Mouse (Mus musculus) midbrain, embryonic 12.5 days (tissue): ENCODE data around the gene Ajm1. TPM values are rescaled to one million over a fixed set of nuclear protein-coding genes. Genes with fewer than 3 reads are reported as not detected.

Source experiments
- ATAC-seq: fragments of 200-750 bp; cut with Nextera tagmentation; 2 replicates; pipeline ENCODE4 v1.8.0; 2017; ENCODE audit warnings: low read depth, moderate TSS enrichment, moderate library complexity; ENCODE audit not compliant: low FRiP score
- H3K27ac ChIP-seq: fragments of 300-500 bp; sonication (generic); replicated peaks from 2 replicates; pipeline ENCODE4 v1.5.1; 2016; ENCODE audit warnings: mild to moderate bottlenecking
- H3K27me3 ChIP-seq: fragments of 300-500 bp; sonication (generic); 2 replicates; pipeline ENCODE4 v1.6.1; 2016; ENCODE audit warnings: mild to moderate bottlenecking
- H3K36me3 ChIP-seq: fragments of 300-500 bp; sonication (generic); 2 replicates; pipeline ENCODE4 v1.6.1; 2016
- H3K4me1 ChIP-seq: fragments of 300-500 bp; sonication (generic); 2 replicates; pipeline ENCODE4 v1.6.1; 2016
- H3K4me2 ChIP-seq: fragments of 300-500 bp; sonication (generic); replicated peaks from 2 replicates; pipeline ENCODE4 v1.6.1; 2016; ENCODE audit warnings: mild to moderate bottlenecking, moderate library complexity
- H3K4me3 ChIP-seq: fragments of 300-500 bp; sonication (generic); 2 replicates; pipeline ENCODE4 v1.5.1; 2016; ENCODE audit warnings: mild to moderate bottlenecking
- H3K9ac ChIP-seq: fragments of 300-500 bp; sonication (generic); replicated peaks from 2 replicates; pipeline ENCODE4 v1.6.1; 2016; ENCODE audit warnings: mild to moderate bottlenecking, moderate library complexity
- H3K9me3 ChIP-seq: fragments of 300-500 bp; sonication (generic); 2 replicates; pipeline ENCODE4 v1.6.1; 2016; ENCODE audit warnings: mild to moderate bottlenecking
- WGBS: fragments of 180-500 bp; shearing (Covaris S2); methylation state at CpG from one replicate; pipeline ENCODE4 v1.1.7; 2016; 5-methylcytosine and 5-hydroxymethylcytosine counted together
- polyA plus RNA-seq: library from polyadenylated mRNA; unstranded; fragments of >200 nt; fragmentation: Nextera tagmentation; extraction: Ambion mirVana; gene quantifications from 2 replicates; pipeline ENCODE4 v1.2.1, GENCODE M21; 2016

Gene Ajm1
- polyA plus RNA-seq, 1 experiment from 2014 or later: 1.8 TPM

GRCm38 (mm10) chr2:25582466-25583119 lies 1.0 kb upstream of the Ajm1 start:
- 60% methylated on average over 12 of the region's 12 CpGs for WGBS
- H3K27ac ChIP-seq: no peak overlapping the region
- no peak overlapping the region; the same call in 1 of the 2 replicates for H3K4me2 ChIP-seq
- peaks cover 39% of the 10 kb centered on the region for H3K27me3 ChIP-seq
- H3K4me3 ChIP-seq: no peak overlapping the region
- peaks cover 45% of the 10 kb centered on the region for H3K36me3 ChIP-seq
- H3K9ac ChIP-seq: no peak overlapping the region
- H3K4me1 ChIP-seq: peaks cover 37% of the 10 kb centered on the region
- no peaks in the 10 kb centered on the region for H3K9me3 ChIP-seq
- ATAC-seq: no peak

- Histone ChIP-seq H3K36me3 (peaks cover 38% of the 10 kb centered on the region), H3K4me2 (peak overlapping the region; percentile 68), H3K4me1 (peaks cover 42% of the 10 kb centered on the region), H3K27ac (no peak overlapping the region), H3K9ac (no peak overlapping the region), H3K27me3 (peaks cover 46% of the 10 kb centered on the region), H3K9me3 (no peaks in the 10 kb centered on the region), H3K4me3 (no peak overlapping the region; the same call in 1 of the 2 replicates)
- no peak for ATAC-seq
- 27% methylated on average over 6 of the region's 6 CpGs for WGBS
Measured at GRCm38 (mm10) chr2:25581901-25582301, 344 bp upstream of the Ajm1 start.

GRCm38 (mm10) chr2:25580621-25581101 lies 896 bp downstream of the Ajm1 start:
- Histone ChIP-seq H3K4me2 (peak overlapping the region; percentile 68), H3K27me3 (peaks cover 58% of the 10 kb centered on the region), H3K27ac (no peak overlapping the region), H3K9ac (no peak overlapping the region), H3K9me3 (no peaks in the 10 kb centered on the region), H3K36me3 (peaks cover 28% of the 10 kb centered on the region), H3K4me1 (peaks cover 47% of the 10 kb centered on the region), H3K4me3 (0 out of 2 replicates have a peak overlapping the region, but pooled peaks have one; percentile 41)
- no peak for ATAC-seq
- 44% methylated on average over 6 of the region's 6 CpGs for WGBS

- H3K36me3 ChIP-seq: peaks cover 21% of the 10 kb centered on the region
- no peak for ATAC-seq
- no peaks in the 10 kb centered on the region for H3K9me3 ChIP-seq
- peaks cover 53% of the 10 kb centered on the region for H3K4me1 ChIP-seq
- H3K4me3 ChIP-seq: peak overlapping the region; percentile 21
- peak overlapping the region; percentile 25 for H3K4me2 ChIP-seq
- no peak overlapping the region for H3K27ac ChIP-seq
- H3K27me3 ChIP-seq: peaks cover 59% of the 10 kb centered on the region
- 8% methylated on average over 27 of the region's 27 CpGs for WGBS
- no peak overlapping the region for H3K9ac ChIP-seq
Measured at GRCm38 (mm10) chr2:25579737-25580460, 1.7 kb downstream of the Ajm1 start.

GRCm38 (mm10) chr2:25578796-25579736 lies 2.5 kb downstream of the Ajm1 start:
- Histone ChIP-seq H3K9ac (no peak overlapping the region), H3K9me3 (no peaks in the 10 kb centered on the region), H3K4me1 (peaks cover 54% of the 10 kb centered on the region), H3K27me3 (peaks cover 59% of the 10 kb centered on the region), H3K4me3 (peak overlapping the region; percentile 21), H3K4me2 (peak overlapping the region; percentile 47), H3K27ac (no peak overlapping the region), H3K36me3 (peaks cover 12% of the 10 kb centered on the region)
- ATAC-seq: no peak
- 6% methylated on average over 77 of the region's 77 CpGs for WGBS

GRCm38 (mm10) chr2:25577951-25578795 lies 3.4 kb downstream of the Ajm1 start:
- WGBS: 5% methylated on average over 73 of the region's 75 CpGs
- no peaks in the 10 kb centered on the region for H3K9me3 ChIP-seq
- H3K27ac ChIP-seq: no peak overlapping the region
- H3K9ac ChIP-seq: no peak overlapping the region
- peaks cover 3% of the 10 kb centered on the region for H3K36me3 ChIP-seq
- peaks cover 63% of the 10 kb centered on the region for H3K4me1 ChIP-seq
- ATAC-seq: no peak
- H3K4me2 ChIP-seq: peak overlapping the region; percentile 47
- peak overlapping the region; percentile 23 for H3K4me3 ChIP-seq
- H3K27me3 ChIP-seq: peaks cover 59% of the 10 kb centered on the region

- Histone ChIP-seq H3K4me1 (peaks cover 60% of the 10 kb centered on the region), H3K27ac (no peak overlapping the region), H3K27me3 (peaks cover 59% of the 10 kb centered on the region), H3K9ac (no peak overlapping the region), H3K36me3 (peaks cover 8% of the 10 kb centered on the region; the same call in 1 of the 2 replicates), H3K9me3 (no peaks in the 10 kb centered on the region), H3K4me2 (peak overlapping the region; percentile 47), H3K4me3 (peak overlapping the region; percentile 23)
- 14% methylated on average over 92 of the region's 92 CpGs for WGBS
- ATAC-seq: no peak
Measured at GRCm38 (mm10) chr2:25576965-25577891, 4.3 kb downstream of the Ajm1 start.

- H3K36me3 ChIP-seq: peaks cover 16% of the 10 kb centered on the region
- no peak for ATAC-seq
- H3K9me3 ChIP-seq: no peaks in the 10 kb centered on the region
- H3K27ac ChIP-seq: no peak overlapping the region
- peak overlapping the region; percentile 66 for H3K9ac ChIP-seq
- peak overlapping the region; percentile 94 for H3K4me2 ChIP-seq
- peaks cover 52% of the 10 kb centered on the region for H3K4me1 ChIP-seq
- H3K27me3 ChIP-seq: peaks cover 57% of the 10 kb centered on the region
- H3K4me3 ChIP-seq: 0 out of 2 replicates have a peak overlapping the region, but pooled peaks have one; percentile 58
- 70% methylated on average over 14 of the region's 16 CpGs for WGBS
Measured at GRCm38 (mm10) chr2:25576028-25576850, 5.3 kb downstream of the Ajm1 start.

GRCm38 (mm10) chr2:25575432-25576027 lies 6.0 kb downstream of the Ajm1 start:
- Histone ChIP-seq H3K36me3 (peaks cover 20% of the 10 kb centered on the region), H3K9ac (peak overlapping the region; percentile 66), H3K9me3 (no peaks in the 10 kb centered on the region), H3K4me2 (peak overlapping the region; percentile 94), H3K27me3 (peaks cover 50% of the 10 kb centered on the region), H3K27ac (peak overlapping the region; percentile 86), H3K4me1 (peaks cover 50% of the 10 kb centered on the region), H3K4me3 (peak overlapping the region; percentile 58)
- 15% methylated on average over 21 of the region's 21 CpGs for WGBS
- 0 out of 2 replicates have a peak, but pooled peaks have one; percentile 3 for ATAC-seq
